15 mouse cellular contexts compared by ENCODE assay signal in the genomic region with DNA sequence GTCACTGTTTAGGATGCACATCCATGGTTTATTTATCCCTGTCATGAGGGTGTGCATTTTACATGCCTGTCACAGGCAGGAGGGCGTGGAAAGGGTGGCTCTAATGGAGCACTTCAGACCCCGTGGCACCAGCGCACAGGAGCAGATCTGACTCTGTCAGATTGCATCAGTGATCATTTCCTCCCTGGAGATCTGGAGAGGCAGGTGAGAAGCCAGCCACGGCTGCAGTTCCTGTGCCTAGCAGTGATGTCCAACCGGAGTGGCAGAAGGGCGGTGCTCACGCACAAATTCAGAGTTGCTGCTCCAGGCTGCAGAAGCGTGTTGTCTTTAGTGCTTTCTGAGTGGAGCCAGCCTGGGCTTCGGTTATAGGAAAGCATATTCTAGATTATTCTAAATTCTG.
DNase-seq lines count a peak whose midpoint lies in the region; ATAC-seq and TF ChIP-seq lines count a peak whose summit lies in the region.
"Had no signal": no experiment of that assay in that cellular context is flagged by ENCODE, and none has a peak within 500 bp of the region (broad histone marks: within the 10 kb centered on the region; RNA-seq: fewer than 3 reads in every experiment).

No protein-coding gene starts in this region.

- intact Hi-C loops in left cerebral cortex, postnatal 36 days (cut with DNase I), result no loop called here

- 51% methylated on average over 9 of the region's 9 CpGs for WGBS in heart, embryonic 10.5 days
- WGBS in heart, embryonic 11.5 days (ENCODE audit: insufficient replicate concordance), result 47% methylated on average over 9 of the region's 9 CpGs
- WGBS in thymus, adult 2 months, result 25% methylated on average over 9 of the region's 9 CpGs

- no peaks in the 10 kb centered on the region for H3K27me3 ChIP-seq in heart, embryonic 10.5 days (ENCODE audit: insufficient read depth, poor library complexity, severe bottlenecking)
- H3K27me3 ChIP-seq in heart, embryonic 11.5 days (ENCODE audit: control insufficient read depth, insufficient read depth, low read length), result no peaks in the 10 kb centered on the region
- H3K27me3 ChIP-seq in thymus, adult 2 months (ENCODE audit: control insufficient read depth, insufficient read depth, low read length), result no peaks in the 10 kb centered on the region
- H3K27me3 ChIP-seq: forebrain, embryonic 13.5 days; heart, embryonic 15.5 days; kidney, embryonic 15.5 days; limb, embryonic 15.5 days; neural tube, embryonic 13.5 days had no signal

- no peak overlapping the region for H3K4me3 ChIP-seq in heart, embryonic 10.5 days
- H3K4me3 ChIP-seq in heart, embryonic 11.5 days (ENCODE audit: low read depth, low read length), result no peak overlapping the region
- no peak overlapping the region for H3K4me3 ChIP-seq in thymus, adult 2 months (ENCODE audit: control insufficient read depth, insufficient read depth, low read length)
- H3K4me3 ChIP-seq: forebrain, embryonic 13.5 days; heart, embryonic 15.5 days; kidney, embryonic 15.5 days; limb, embryonic 15.5 days; neural tube, embryonic 13.5 days had no signal

- H3K9me3 ChIP-seq in heart, embryonic 10.5 days, result no peaks in the 10 kb centered on the region
- H3K9me3 ChIP-seq in heart, embryonic 11.5 days (replicated peaks; ENCODE audit: control insufficient read depth, low read length), result no peaks in the 10 kb centered on the region
- H3K9me3 ChIP-seq: forebrain, embryonic 13.5 days; heart, embryonic 15.5 days; kidney, embryonic 15.5 days; limb, embryonic 15.5 days; neural tube, embryonic 13.5 days had no signal

- no peak for TF ChIP-seq POLR2A in thymus, adult 2 months (IDR thresholded peaks at IDR 0.05; ENCODE audit: control insufficient read depth, extremely low read depth, insufficient read depth, low read length, poor library complexity)

- no peak overlapping the region for H3K4me2 ChIP-seq in heart, embryonic 11.5 days
- H3K4me2 ChIP-seq: forebrain, embryonic 13.5 days; heart, embryonic 15.5 days; kidney, embryonic 15.5 days; limb, embryonic 15.5 days; neural tube, embryonic 13.5 days had no signal

- peak; percentile 40 to 49 for DNase-seq in cerebellum, adult 18-20 months
- no peak for DNase-seq in cerebellum, postnatal 10 days
- no peak for DNase-seq in heart, embryonic 10.5 days (ENCODE audit: low spot score)
- peak; percentile 31 for DNase-seq in thymus, postnatal 4 days
- DNase-seq in thymus, adult 2 months, result no peak
- no peak for DNase-seq in left cerebral cortex, postnatal 36 days (ENCODE audit: low spot score in 2 of 2)
- DNase-seq: adrenal gland, postnatal 14 days; lung, postnatal 10 days; right cerebral cortex, postnatal 25 days had no signal

- no peak overlapping the region for H3K9ac ChIP-seq in heart, embryonic 11.5 days (ENCODE audit: low read depth, low read length)
- H3K9ac ChIP-seq: forebrain, embryonic 13.5 days; heart, embryonic 15.5 days; kidney, embryonic 15.5 days; limb, embryonic 15.5 days; neural tube, embryonic 13.5 days had no signal

- H3K27ac ChIP-seq in heart, embryonic 10.5 days, result 0 out of 2 replicates have a peak overlapping the region, but pooled peaks have one; percentile 6
- H3K27ac ChIP-seq in heart, embryonic 11.5 days (ENCODE audit: low read depth, low read length), result no peak overlapping the region
- H3K27ac ChIP-seq in thymus, adult 2 months (ENCODE audit: control insufficient read depth, insufficient read depth, low read length), result no peak overlapping the region
- H3K27ac ChIP-seq: forebrain, embryonic 13.5 days; heart, embryonic 15.5 days; kidney, embryonic 15.5 days; limb, embryonic 15.5 days; neural tube, embryonic 13.5 days had no signal

- H3K4me1 ChIP-seq in heart, embryonic 10.5 days, result peaks cover 31% of the 10 kb centered on the region
- peaks cover 8% of the 10 kb centered on the region; the same call in 1 of the 2 replicates for H3K4me1 ChIP-seq in heart, embryonic 11.5 days (ENCODE audit: control insufficient read depth, insufficient read depth, low read length)
- peaks cover 7% of the 10 kb centered on the region for H3K4me1 ChIP-seq in thymus, adult 2 months (replicated peaks; ENCODE audit: control insufficient read depth, insufficient read depth, low read length)
- H3K4me1 ChIP-seq: neural tube, embryonic 13.5 days had no signal

- TF ChIP-seq CTCF in thymus, adult 2 months (IDR thresholded peaks at IDR 0.05; ENCODE audit: borderline replicate concordance, control insufficient read depth, extremely low read depth, insufficient read depth, low read length, poor library complexity), result no peak

- no peaks in the 10 kb centered on the region for H3K36me3 ChIP-seq in heart, embryonic 10.5 days
- no peaks in the 10 kb centered on the region for H3K36me3 ChIP-seq in heart, embryonic 11.5 days (ENCODE audit: control insufficient read depth, insufficient read depth, low read length)
- no peaks in the 10 kb centered on the region for H3K36me3 ChIP-seq in thymus, adult 2 months (ENCODE audit: control insufficient read depth, insufficient read depth, low read length)
- H3K36me3 ChIP-seq: heart, embryonic 15.5 days; kidney, embryonic 15.5 days; limb, embryonic 15.5 days; neural tube, embryonic 13.5 days had no signal

- no peak for ATAC-seq in heart, embryonic 11.5 days (replicated peaks; ENCODE audit: insufficient number of reproducible peaks, low FRiP score, low TSS enrichment)
- ATAC-seq: forebrain, embryonic 13.5 days had no signal

Comparison
In these comparisons a context has a peak if more than half of its experiments do, and no peak if none do; other contexts are left out.
1. DNase-seq: peak in cerebellum, adult 18-20 months (2 of 2) and thymus, postnatal 4 days (single experiment); none in cerebellum, postnatal 10 days (0 of 2), heart, embryonic 10.5 days (single experiment), thymus, adult 2 months (single experiment) and left cerebral cortex, postnatal 36 days (0 of 2).